Mouse (Mus musculus) left cerebral cortex, adult 2 months (tissue): Measurements from ENCODE around the gene Cdcp2. TPM values are rescaled to one million over a fixed set of nuclear protein-coding genes. Genes with fewer than 3 reads are reported as not detected.

Experiments
- DNase-seq, 2 experiments: peaks; one replicate each; pipeline ENCODE4 v3.0.0; 2021 to 2022; ENCODE audit warnings: low spot score in 2 of 2, mixed read lengths in 1 of 2; ENCODE audit errors: extremely low spot score in 1 of 2
- H3K27ac ChIP-seq: fragments of 200-600 bp; 2 replicates; pipeline ENCODE4 v1.8.1; 2022
- H3K4me3 ChIP-seq: fragments of 200-600 bp; 2 replicates; pipeline ENCODE4 v1.8.1; 2022
- CTCF ChIP-seq: fragments of 200-600 bp; IDR thresholded peaks from 2 replicates; pipeline ENCODE4 v1.8.1; 2022; ENCODE audit warnings: antibody characterized with exemption, mild to moderate bottlenecking, moderate library complexity
- intact Hi-C: fragments of 180-260 bp; cut with DNase I; formaldehyde crosslinking; loops from one replicate; pipeline ENCODE4 v1.15.1; 2025
- total RNA-seq, 2 experiments: library from RNA; stranded (reverse); gene quantifications; 2 replicates each; pipeline ENCODE4 v1.2.3; 2021

Cdcp2 gene
- total RNA-seq, 2 experiments from 2014 or later, result not detected

DNA sequence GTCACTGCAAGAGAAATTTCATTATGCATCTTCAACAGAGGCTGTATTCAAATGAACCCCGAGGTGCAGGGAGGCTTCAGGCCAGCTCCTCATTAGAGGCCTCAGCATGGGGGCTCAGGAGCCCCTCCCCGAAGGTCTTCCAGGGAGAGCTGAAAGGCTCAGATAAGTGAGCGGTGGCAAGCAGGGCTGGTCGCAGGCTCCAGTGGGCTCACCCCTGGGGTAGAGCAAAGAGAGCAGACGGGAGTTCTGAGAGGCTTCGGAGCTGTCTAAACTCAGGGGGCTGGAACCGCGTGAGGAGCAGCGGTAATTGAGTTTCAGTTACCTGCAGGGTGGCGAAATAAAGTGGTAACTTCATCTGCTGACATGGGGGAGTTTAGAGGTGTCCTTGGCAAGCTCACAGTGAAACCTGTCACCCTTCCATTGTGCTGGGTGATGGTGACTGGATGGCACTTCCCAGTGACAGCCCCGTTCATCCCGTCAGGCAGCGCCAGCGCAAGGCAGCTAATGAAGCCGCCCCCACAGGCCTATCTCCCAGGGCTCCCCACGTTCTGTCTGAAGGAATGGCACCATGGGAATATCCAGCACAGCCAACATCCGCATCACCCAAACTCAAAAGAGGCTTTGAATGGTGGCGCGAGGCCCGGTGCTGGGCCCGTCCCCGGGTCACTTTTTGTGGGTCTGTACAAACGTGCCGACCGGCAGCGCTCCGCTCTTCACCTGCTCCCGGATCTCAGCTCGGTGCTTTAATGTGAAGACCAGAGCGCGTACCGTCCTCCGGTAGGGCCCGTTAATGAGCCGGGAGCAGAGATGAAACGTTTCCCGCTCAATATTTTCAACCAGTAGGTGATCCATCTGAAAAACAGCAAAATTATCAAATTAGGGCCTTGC lies 42.5 kb downstream of the Cdcp2 start:
- intact Hi-C loops, result no loop called here
- Histone ChIP-seq H3K4me3 (no peak overlapping the region), H3K27ac (no peak overlapping the region)
- no peak for TF ChIP-seq CTCF
- no peak for DNase-seq

DNA sequence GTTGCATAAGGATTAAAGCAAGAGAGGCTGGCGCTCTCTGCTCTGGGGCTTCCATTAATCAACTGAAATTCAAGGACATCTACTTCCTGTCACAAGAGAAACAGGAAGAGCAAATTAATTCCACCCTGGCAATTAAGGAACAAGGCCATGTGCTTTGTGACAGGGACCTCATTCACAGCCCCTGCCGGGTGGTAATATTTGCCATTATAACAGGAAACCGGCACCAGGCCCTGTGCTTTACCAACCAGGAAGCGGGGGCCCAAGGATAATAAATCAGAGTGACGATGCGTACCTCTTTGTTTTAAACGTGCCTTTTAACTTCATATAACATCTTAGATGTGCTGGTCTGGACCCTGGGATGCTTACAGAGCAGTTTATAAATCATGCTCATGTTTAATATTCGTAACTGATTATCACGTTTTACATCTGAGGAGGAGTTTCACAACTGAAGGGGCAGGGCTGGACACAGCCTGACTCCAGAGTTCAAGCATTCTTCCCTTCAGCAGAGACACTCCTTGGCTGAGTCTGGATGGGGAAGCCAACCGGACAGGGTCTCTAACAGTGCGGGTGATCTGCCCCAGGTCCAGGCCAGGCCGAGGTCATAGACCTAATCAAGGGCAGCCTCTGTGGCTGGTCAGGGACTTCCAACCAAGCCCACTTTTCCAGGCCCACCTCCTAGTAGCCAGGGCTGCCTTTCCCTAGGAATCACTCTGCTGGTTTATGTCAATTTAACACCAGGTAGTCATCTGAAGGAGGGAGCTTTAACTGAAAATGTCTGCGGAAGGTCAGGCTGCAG lies 43.3 kb downstream of the Cdcp2 start:
- H3K4me3 ChIP-seq, result no peak overlapping the region
- no peak overlapping the region for H3K27ac ChIP-seq
- DNase-seq, result no peak
- TF ChIP-seq CTCF, result no peak
- intact Hi-C loops, result no loop called here

DNA sequence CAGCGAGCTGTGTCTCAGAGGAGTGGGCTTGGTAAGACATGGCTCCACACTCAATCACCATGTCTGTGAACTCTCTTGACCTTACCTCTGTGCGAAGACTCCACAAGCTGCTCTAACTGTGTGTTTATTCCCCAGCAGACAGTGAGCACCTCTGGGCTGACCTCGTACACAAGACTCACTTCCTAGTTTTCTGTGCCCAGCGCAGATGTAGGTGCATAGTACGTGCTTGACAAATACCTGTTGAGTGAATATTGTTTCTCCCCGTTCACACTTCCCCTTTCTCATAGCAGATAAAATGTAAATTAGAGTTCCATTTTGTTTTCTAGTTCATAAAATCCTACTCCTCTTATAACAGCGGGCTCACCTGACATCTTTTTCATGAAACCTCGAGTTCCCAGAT lies 46.8 kb downstream of the Cdcp2 start:
- Histone ChIP-seq H3K4me3 (no peak overlapping the region), H3K27ac (no peak overlapping the region)
- intact Hi-C loops, result no loop called here
- DNase-seq, result no peak
- no peak for TF ChIP-seq CTCF

- intact Hi-C loops, result no loop called here
- Histone ChIP-seq H3K4me3 (no peak overlapping the region), H3K27ac (peak overlapping the region; percentile 36)
- TF ChIP-seq CTCF, result no peak
- peak; percentile 31 to 42 for DNase-seq
These were observed 54.3 kb downstream of the Cdcp2 start for GRCm38 (mm10) chr4:107150991-107151390.

GRCm38 (mm10) chr4:107152571-107152970 lies 55.9 kb downstream of the Cdcp2 start:
- intact Hi-C loops, result no loop called here
- no peak for TF ChIP-seq CTCF
- no peak for DNase-seq

GRCm38 (mm10) chr4:107156983-107157401 lies 60.3 kb downstream of the Cdcp2 start:
- H3K27ac ChIP-seq, result no peak overlapping the region
- no peak overlapping the region for H3K4me3 ChIP-seq
- intact Hi-C loops, result no loop called here
- no peak for DNase-seq
- TF ChIP-seq CTCF, result no peak

More at GRCm38 (mm10) chr4:107152571-107152970, 55.9 kb downstream of the Cdcp2 start:
- H3K4me3 ChIP-seq, result no peak overlapping the region
- no peak overlapping the region for H3K27ac ChIP-seq

- no peak for TF ChIP-seq CTCF
- H3K4me3 ChIP-seq, result no peak overlapping the region
- no peak overlapping the region for H3K27ac ChIP-seq
- intact Hi-C loops, result no loop called here
- no peak for DNase-seq
These were observed 62.6 kb downstream of the Cdcp2 start for GRCm38 (mm10) chr4:107159166-107159773.

DNA sequence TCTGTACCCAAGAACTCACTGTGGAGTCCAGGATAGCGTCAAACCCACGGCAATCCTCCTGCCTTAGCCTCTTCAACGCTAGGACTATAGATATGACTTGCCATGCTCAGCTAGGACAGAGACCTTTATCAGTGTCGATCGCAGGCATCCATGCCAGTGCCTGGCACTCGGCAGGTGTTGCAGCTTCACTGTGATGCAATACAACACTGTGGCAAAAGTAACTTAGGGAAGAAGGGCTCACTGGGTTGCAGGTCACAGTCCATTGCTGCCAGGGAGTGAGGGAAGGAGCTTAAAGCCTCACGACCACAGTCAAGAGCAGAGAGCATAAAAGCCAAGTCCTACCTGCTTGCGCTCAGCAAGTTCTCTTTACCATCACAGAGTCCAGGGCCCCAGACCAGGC lies 63.5 kb downstream of the Cdcp2 start:
- TF ChIP-seq CTCF, result no peak
- no peak for DNase-seq
- intact Hi-C loops, result loop anchor here (5.0 kb wide), 4 partner anchors 168 to 528 kb away; partner anchors contain the start of gene Ssbp3

More for the DNA sequence above, 63.5 kb downstream of the Cdcp2 start:
- no peak overlapping the region for H3K27ac ChIP-seq
- H3K4me3 ChIP-seq, result no peak overlapping the region

Other genes starting within 250 kb of the Cdcp2 start
- gene Ssbp3, start 186.2 kb upstream of the Cdcp2 start, total RNA-seq, result 100 to 1,000 TPM; 181 to 187 TPM
- gene Mrpl37, start 30.0 kb upstream of the Cdcp2 start, total RNA-seq, result 10 to 100 TPM; 56.3 to 64.9 TPM
- gene Cyb5rl, start 29.9 kb upstream of the Cdcp2 start, total RNA-seq, result 1 to 10 TPM; 7.4 to 8.8 TPM
- 100 to 1,000 TPM; 217 to 233 TPM for gene Tmem59, start 81.5 kb downstream of the Cdcp2 start, total RNA-seq
- 10 to 100 TPM; 13.9 to 16.1 TPM for gene Tceanc2, start 82.2 kb downstream of the Cdcp2 start, total RNA-seq
- gene Ldlrad1, start 112.3 kb downstream of the Cdcp2 start, total RNA-seq, result not detected
- 10 to 100 TPM; 29.8 to 33.4 TPM for gene Lrrc42, start 156.6 kb downstream of the Cdcp2 start, total RNA-seq
- 10 to 100 TPM; 13.9 to 17.7 TPM for gene Hspb11, start 156.7 kb downstream of the Cdcp2 start, total RNA-seq
- not detected for gene Dio1, start 210.3 kb downstream of the Cdcp2 start, total RNA-seq
- 10 to 100 TPM; 40.3 to 44.4 TPM for gene Yipf1, start 217.5 kb downstream of the Cdcp2 start, total RNA-seq